Mouse (Mus musculus) C2C12 (cell line): ENCODE results near the gene 1700008O03Rik.

Experiments used
- CTCF ChIP-seq: IDR thresholded peaks from one replicate; pipeline ENCODE4 v1.5.1; 2011; ENCODE audit not compliant: control insufficient read depth, insufficient read depth, insufficient read length
- FOSL1 ChIP-seq: IDR thresholded peaks from one replicate; pipeline ENCODE4 v1.8.0; 2011; ENCODE audit warnings: mild to moderate bottlenecking, low read length; ENCODE audit not compliant: poor library complexity, insufficient read depth, severe bottlenecking
- MAX ChIP-seq: IDR thresholded peaks from one replicate; pipeline ENCODE4 v1.6.1; 2011; ENCODE audit warnings: mild to moderate bottlenecking, control low read depth
- MYOG ChIP-seq: IDR thresholded peaks from one replicate; pipeline ENCODE4 v1.6.1; 2011; ENCODE audit not compliant: control insufficient read depth, insufficient read length; ENCODE audit errors: extremely low read depth

DNA sequence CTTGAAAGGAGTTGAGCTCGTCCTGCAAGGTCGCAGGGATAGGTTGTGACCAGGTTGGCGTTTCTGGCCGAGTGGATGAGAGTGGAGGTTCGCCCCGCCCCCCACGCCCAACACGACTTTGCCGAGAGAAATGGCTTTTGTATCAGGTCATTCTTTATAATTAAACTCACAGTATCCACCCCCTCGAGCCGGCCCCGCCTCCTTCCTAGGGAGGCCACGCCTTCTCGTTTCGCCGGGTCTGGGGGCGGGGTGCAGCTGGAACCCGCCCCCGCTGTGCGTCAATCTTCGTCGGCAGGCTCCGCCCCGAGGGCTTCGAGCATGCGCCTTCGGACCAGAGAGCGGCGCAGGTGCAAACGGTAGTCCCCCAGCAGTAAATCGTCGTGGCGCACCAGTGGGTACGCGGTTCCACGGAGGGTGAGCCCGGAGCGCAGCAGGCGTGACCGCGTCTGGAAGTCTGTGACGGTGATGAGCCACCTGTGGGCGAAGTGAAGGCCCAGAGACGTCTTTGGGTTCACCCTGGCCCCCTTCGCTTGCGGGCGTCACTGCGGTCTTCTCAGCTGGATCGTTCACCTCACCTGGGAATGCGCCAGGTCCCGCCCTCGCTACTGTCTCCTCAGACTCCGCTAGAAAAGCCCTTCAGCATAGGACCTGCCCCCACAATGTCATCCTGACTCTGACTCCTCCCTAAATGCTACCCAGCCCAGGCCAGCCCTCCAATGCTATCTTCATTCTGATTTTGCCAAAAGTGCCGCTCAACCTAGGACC lies 25.5 kb downstream of the 1700008O03Rik start:
- no peak for TF ChIP-seq MAX
- TF ChIP-seq MYOG, result no peak
- TF ChIP-seq CTCF, result no peak
- no peak for TF ChIP-seq FOSL1
